Mouse (Mus musculus): ENCODE data around the gene Nppa.
A peak's percentile ranks its signal among the peaks of the same experiment; 100 is the strongest.

Gene Nppa

GRCm38 (mm10) chr4:148000202-148000772, at the start of gene Nppa:
Gene Nppa, plus strand, starts transcription at chr4:148000722.
- no peak for DNase-seq (ENCODE audit: low spot score in 2 of 2)

GRCm38 (mm10) chr4:147953590-147953989, 46.9 kb upstream of the Nppa start:
- DNase-seq (ENCODE audit: low spot score in 2 of 2): no peak

GRCm38 (mm10) chr4:147957141-147957540, 43.4 kb upstream of the Nppa start:
- no peak for DNase-seq (ENCODE audit: low spot score in 2 of 2)

GRCm38 (mm10) chr4:147959881-147960831, 40.4 kb upstream of the Nppa start:
- peak; percentile 44 to 57 for DNase-seq (ENCODE audit: low spot score in 2 of 2)

GRCm38 (mm10) chr4:147962781-147963180, 37.7 kb upstream of the Nppa start:
- DNase-seq (ENCODE audit: low spot score in 2 of 2): peak; percentile 47 to 53

- DNase-seq (ENCODE audit: low spot score in 2 of 2): peak; percentile 75
These were observed 36.9 kb upstream of the Nppa start for GRCm38 (mm10) chr4:147963623-147964022.

- DNase-seq (ENCODE audit: low spot score in 2 of 2): no peak
These were observed 34.8 kb upstream of the Nppa start for GRCm38 (mm10) chr4:147965712-147966111.

GRCm38 (mm10) chr4:147968816-147969215, 31.7 kb upstream of the Nppa start:
- DNase-seq (ENCODE audit: low spot score in 2 of 2): no peak

GRCm38 (mm10) chr4:147969337-147969736, 31.2 kb upstream of the Nppa start:
- DNase-seq (ENCODE audit: low spot score in 2 of 2): no peak

- no peak for DNase-seq (ENCODE audit: low spot score in 2 of 2)
These were observed 24.3 kb upstream of the Nppa start for GRCm38 (mm10) chr4:147976237-147976636.

- DNase-seq (ENCODE audit: low spot score in 2 of 2): no peak
These were observed 22.8 kb upstream of the Nppa start for GRCm38 (mm10) chr4:147977726-147978125.

- no peak for DNase-seq (ENCODE audit: low spot score in 2 of 2)
These were observed 22.1 kb upstream of the Nppa start for GRCm38 (mm10) chr4:147978391-147978790.

- DNase-seq (ENCODE audit: low spot score in 2 of 2): no peak
These were observed 21.1 kb upstream of the Nppa start for GRCm38 (mm10) chr4:147979441-147979860.

- DNase-seq (ENCODE audit: low spot score in 2 of 2): peak; percentile 29 to 51
These were observed 15.1 kb upstream of the Nppa start, which contains the start of gene Nppb for GRCm38 (mm10) chr4:147985205-147986132. Gene Nppb, plus strand, starts transcription at chr4:147985788.

- DNase-seq (ENCODE audit: low spot score in 2 of 2): no peak
These were observed 6.9 kb upstream of the Nppa start for GRCm38 (mm10) chr4:147993571-147994095.

- no peak for DNase-seq (ENCODE audit: low spot score in 2 of 2)
These were observed 5.2 kb upstream of the Nppa start for GRCm38 (mm10) chr4:147995311-147995710.

- DNase-seq (ENCODE audit: low spot score in 2 of 2): no peak
These were observed 679 bp downstream of the Nppa start for GRCm38 (mm10) chr4:148001013-148001789.

GRCm38 (mm10) chr4:148001866-148002265, 1.3 kb downstream of the Nppa start:
- no peak for DNase-seq (ENCODE audit: low spot score in 2 of 2)

GRCm38 (mm10) chr4:148004361-148004760, 3.8 kb downstream of the Nppa start:
- peak in 1 of 2 experiments; percentile 29 for DNase-seq (ENCODE audit: low spot score in 2 of 2)

- peak; percentile 32 to 45 for DNase-seq (ENCODE audit: low spot score in 2 of 2)
These were observed 7.9 kb downstream of the Nppa start for GRCm38 (mm10) chr4:148008412-148008811.

GRCm38 (mm10) chr4:148009641-148010040, 9.1 kb downstream of the Nppa start:
- DNase-seq (ENCODE audit: low spot score in 2 of 2): no peak

All from heart, adult 9 months (tissue).